Mouse (Mus musculus) lung, postnatal 14 days (tissue): Measurements from ENCODE around the gene AC124502.3.
"Not testable (repeated sequence)": the region's sequence is repeated elsewhere in the genome, so short reads cannot be mapped to it uniquely, and the experiment has no call there.

Source experiments
- DNase-seq: peaks from one replicate; pipeline ENCODE4 v3.0.0; 2021

AC124502.3 gene

GRCm38 (mm10) chr19:5086533-5086932 lies 47.8 kb downstream of the AC124502.3 start:
- not testable (repeated sequence) for DNase-seq

- DNase-seq = peak; percentile 96
Measured at GRCm38 (mm10) chr19:5087884-5088728, 49.4 kb downstream of the AC124502.3 start, which contains the start of gene Yif1a. Gene Yif1a, plus strand, starts transcription at chr19:5088538.

- DNase-seq = no peak
Measured at GRCm38 (mm10) chr19:5089324-5089723, 50.6 kb downstream of the AC124502.3 start.

GRCm38 (mm10) chr19:5092083-5092482 lies 53.4 kb downstream of the AC124502.3 start:
- no peak for DNase-seq

- no peak for DNase-seq
Measured at GRCm38 (mm10) chr19:5093481-5094242, 55.0 kb downstream of the AC124502.3 start.

- peak; percentile 94 for DNase-seq
Measured at GRCm38 (mm10) chr19:5094243-5094632, 55.5 kb downstream of the AC124502.3 start.

- no peak for DNase-seq
Measured at GRCm38 (mm10) chr19:5094746-5095417, 56.2 kb downstream of the AC124502.3 start.

GRCm38 (mm10) chr19:5095887-5096474 lies 57.3 kb downstream of the AC124502.3 start:
- no peak for DNase-seq

GRCm38 (mm10) chr19:5097521-5098362 lies 59.1 kb downstream of the AC124502.3 start:
- no peak for DNase-seq

- DNase-seq = peak; percentile 56
Measured at GRCm38 (mm10) chr19:5098363-5099143, 59.9 kb downstream of the AC124502.3 start, which contains the start of gene Cnih2. Gene Cnih2, minus strand, starts transcription at chr19:5098521.
